Mouse (Mus musculus) megakaryocyte progenitor cell, adult 5-6 weeks (primary cell): ENCODE results near the gene Gm609. TPM values are rescaled to one million over a fixed set of nuclear protein-coding genes. Genes with fewer than 3 reads are reported as not detected.
"Not testable (repeated sequence)": the region's sequence is repeated elsewhere in the genome, so short reads cannot be mapped to it uniquely, and the experiment has no call there.

ENCODE experiments used
- ATAC-seq: replicated peaks from 2 replicates; pipeline ENCODE4 v1.8.0; 2016; ENCODE audit warnings: mild to moderate bottlenecking, moderate TSS enrichment, inconsistent platforms; ENCODE audit not compliant: poor library complexity
- total RNA-seq, 2 experiments: library from RNA; stranded (forward) in 1 of 2; stranded (reverse) in 1 of 2; fragments of 157-497, 149-512 nt in 1 of 2; fragments of 200-1000 nt in 1 of 2; gene quantifications; 2 replicates each; pipeline versions ENCODE4 v1.2.3 to v1.2.4; 2015 to 2017

The Gm609 gene
- total RNA-seq (2015) (not detected in 2 replicates), total RNA-seq (2017) (not detected in 2 replicates)

DNA sequence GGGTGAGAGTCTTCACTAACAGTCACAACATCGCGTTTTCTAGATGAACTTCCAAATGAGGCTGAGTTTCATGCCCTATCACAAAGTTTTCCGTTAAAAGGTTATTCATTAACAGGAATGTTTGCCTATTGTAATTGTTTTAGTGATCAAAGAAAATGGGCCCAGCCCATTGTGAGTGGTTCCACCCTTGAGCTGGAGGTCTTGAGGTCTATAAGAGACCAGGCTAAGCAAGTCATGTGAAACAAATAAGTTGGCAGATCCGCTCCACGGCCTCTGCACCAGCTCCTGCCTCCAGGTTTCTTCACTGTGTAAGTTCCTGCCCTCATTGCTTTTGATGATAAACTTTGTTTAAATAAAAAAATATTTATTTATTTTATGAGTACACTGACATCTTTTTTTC is at the start of gene Gm609:
TSS of gene Gm609 (minus strand) at position 43 of the 400 bp plus-strand sequence.
- no peak for ATAC-seq

GRCm38 (mm10) chr16:45542108-45542507 is 49.3 kb upstream of the Gm609 start:
- peak; percentile 82 for ATAC-seq

- not testable (repeated sequence) for ATAC-seq
Measured at GRCm38 (mm10) chr16:45538342-45538741, 45.6 kb upstream of the Gm609 start.

- ATAC-seq: no peak
Measured at GRCm38 (mm10) chr16:45535009-45535408, 42.2 kb upstream of the Gm609 start, which contains the start of gene Slc9c1. TSS of gene Slc9c1 (plus strand) at chr16:45535309.

DNA sequence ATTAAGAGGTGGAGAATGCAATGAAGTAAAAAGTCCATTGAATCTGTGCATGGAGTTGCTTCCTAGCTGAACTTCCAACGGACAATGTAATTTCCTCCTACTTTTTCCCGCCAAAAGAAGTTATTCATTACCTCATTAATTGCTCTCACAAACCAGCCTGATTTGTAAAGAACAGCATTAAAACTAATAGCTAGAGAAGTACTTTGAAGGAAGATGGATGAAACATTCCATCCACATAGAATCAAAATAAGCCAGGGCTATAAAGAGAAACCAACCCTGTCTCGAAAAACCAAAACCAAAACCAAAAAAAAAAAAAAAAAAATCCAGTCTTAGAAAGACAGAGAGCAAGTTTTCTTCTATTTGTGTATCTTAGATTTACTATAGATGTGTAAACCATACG is 39.2 kb upstream of the Gm609 start, which contains the start of gene Gm17783:
TSS of gene Gm17783 (minus strand) at position 101 of the 400 bp plus-strand sequence.
- no peak for ATAC-seq

DNA sequence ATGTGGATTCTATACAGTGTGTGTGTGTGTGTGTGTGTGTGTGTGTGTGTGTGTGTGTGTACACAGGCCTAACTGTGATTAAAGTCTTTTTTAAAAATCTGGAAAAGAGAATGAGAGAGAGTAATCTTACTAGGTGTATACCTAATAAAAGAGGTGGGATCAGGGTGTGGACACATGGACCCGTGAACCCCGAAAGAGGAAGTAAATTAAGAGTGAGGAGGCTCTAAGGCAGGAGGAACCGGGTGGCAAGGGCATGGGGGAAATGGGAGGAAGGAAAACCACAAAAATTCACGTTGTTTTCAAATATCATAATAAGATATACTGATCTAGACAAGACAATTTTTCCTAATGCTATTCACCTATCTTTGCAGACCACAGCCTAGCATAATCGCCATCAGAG is 32.8 kb upstream of the Gm609 start:
- ATAC-seq: peak; percentile 82

DNA sequence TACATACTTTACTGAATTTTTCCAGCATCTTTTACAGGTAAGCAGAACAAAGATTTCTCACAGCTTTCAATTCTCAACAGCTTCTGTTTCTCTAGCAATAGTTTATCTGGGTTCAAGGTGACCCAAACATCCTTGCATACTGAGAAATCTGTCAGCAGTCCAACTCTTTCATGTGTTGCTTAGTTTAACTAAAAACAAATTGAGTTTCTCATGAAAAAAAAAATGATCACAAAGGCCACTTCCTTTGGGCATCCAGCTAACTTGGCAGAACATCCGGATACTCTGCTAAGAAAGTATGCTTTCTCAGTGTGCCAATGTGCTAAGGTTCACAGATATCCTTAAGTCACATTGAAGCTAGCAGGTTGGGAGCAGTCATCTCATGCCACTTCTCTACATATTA is 2.6 kb upstream of the Gm609 start:
- ATAC-seq: no peak

- ATAC-seq: no peak
Measured at GRCm38 (mm10) chr16:45476991-45477390, 15.8 kb downstream of the Gm609 start.

GRCm38 (mm10) chr16:45471836-45472235 is 20.9 kb downstream of the Gm609 start:
- ATAC-seq: not testable (repeated sequence)

- ATAC-seq: no peak
Measured at GRCm38 (mm10) chr16:45454762-45455161, 38.0 kb downstream of the Gm609 start.

GRCm38 (mm10) chr16:45437230-45437739 is 55.5 kb downstream of the Gm609 start:
- no peak for ATAC-seq

DNA sequence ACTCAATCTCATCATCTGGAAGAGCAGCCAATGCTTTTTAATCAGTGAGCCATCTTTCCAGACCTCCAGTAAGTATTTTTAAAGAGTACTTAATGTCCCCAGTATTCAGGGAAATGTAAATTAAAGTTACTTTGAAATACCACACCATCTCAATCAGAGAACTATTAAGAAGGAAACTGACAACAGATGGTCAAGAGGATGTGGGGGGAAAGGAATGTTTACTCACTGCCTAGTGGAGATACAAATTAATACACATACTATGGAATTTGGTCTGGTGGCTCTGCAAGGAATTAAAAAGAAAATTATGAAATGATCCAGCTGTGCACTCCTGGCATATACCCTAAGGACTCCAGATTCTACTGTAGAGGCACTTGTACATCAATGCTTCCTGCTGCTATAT is 57.2 kb downstream of the Gm609 start:
- no peak for ATAC-seq

DNA sequence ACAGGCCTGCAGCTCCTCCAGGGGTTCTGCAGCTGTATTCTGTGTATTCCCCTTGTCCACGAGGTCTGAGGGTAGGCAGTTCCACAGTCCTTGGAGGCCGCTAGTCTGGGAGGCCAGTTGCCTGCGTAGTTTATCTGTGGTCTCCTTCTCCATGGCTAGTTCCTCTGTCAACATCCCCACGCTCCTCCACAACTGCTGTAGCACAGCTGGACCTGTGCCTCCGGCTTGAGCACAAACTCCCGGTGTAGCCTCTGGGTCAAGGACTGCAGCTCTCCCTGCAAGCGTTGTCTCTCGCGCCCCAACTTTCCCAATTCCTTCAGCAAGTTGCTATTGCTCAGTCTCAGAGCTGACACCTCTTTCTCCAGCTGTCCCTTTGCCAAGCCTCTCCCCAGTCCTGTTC is 65.1 kb downstream of the Gm609 start:
- ATAC-seq: no peak

GRCm38 (mm10) chr16:45413497-45413896 is 79.3 kb downstream of the Gm609 start:
- ATAC-seq: 0 out of 2 replicates have a peak, but pooled peaks have one; percentile 20

DNA sequence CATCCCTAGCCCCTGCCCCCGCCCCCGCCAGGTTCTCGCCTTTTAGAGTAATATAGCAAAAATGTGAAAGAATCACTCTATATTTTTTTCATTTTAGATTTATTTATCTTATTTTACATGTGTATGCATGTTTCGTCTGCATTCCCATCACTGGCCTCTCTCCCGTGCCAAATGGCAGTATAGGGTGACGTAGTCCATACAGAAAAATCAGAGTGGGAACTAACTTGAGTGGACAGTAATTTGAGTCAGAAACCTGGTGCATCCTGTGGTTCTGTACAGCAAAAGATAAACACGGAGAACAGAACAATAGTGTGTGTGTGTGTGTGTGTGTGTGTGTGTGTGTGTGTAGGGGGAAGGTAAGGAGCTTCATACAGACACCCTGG is 83.7 kb downstream of the Gm609 start:
- ATAC-seq: not testable (repeated sequence)

- ATAC-seq: peak; percentile 86
Measured at GRCm38 (mm10) chr16:45408425-45409063, 84.2 kb downstream of the Gm609 start, which contains the start of gene Cd200. TSS of gene Cd200 (minus strand) at chr16:45409053.

DNA sequence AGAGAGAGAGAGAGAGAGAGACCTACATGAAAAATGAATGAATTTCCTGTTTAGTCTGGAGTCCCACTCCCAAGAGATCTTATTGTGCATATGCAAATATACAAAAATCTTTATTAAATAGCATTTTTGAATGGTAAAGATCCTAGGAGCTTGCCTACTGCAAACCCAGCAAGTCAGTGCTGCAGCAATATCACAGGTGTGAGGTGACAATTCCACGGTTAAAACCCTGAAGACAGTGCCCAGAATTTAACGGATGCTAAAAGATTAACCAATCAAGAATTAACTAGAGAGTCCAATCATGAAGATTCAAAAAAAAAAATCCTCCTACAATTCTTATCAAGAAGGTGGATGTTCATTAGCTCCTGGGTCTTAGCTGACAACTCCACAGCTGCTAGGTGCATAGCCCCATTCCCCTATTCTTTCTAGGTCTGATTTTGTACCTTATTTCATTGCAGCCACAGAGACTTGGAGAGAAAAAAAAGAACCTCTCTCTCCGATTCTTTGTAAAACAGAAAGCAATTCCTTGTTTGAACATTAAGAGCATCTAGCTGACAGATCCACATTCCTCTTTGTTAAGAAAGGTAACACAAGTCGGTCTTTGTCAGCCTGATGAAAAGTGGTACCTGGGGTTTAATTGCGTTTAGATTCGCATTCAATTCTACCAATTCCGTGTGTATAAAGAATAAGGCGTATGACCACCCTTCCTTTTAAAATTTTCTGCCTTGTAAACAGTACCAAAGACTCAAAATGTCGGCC is 84.9 kb downstream of the Gm609 start:
- no peak for ATAC-seq

DNA sequence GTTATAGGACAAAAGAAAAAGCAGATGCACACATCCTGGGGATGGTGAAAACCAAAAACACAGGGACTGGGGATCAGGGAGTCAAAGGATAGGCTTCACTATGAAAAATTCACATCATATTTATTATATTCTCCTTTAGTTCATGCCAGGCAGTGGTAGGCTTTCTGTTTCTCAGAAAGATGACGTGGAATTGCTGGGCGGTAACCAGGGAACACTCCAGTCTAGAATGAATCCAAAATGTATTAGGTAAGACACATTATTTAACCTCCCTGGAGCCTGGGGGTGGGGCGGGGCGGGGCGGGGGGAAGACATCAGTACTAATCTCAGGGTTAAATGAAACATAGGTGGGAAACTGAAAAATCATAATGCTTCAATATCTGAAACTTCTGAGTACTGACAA is 85.7 kb downstream of the Gm609 start:
- ATAC-seq: no peak

GRCm38 (mm10) chr16:45402951-45403350 is 89.8 kb downstream of the Gm609 start:
- no peak for ATAC-seq

GRCm38 (mm10) chr16:45402036-45402435 is 90.7 kb downstream of the Gm609 start:
- no peak for ATAC-seq

DNA sequence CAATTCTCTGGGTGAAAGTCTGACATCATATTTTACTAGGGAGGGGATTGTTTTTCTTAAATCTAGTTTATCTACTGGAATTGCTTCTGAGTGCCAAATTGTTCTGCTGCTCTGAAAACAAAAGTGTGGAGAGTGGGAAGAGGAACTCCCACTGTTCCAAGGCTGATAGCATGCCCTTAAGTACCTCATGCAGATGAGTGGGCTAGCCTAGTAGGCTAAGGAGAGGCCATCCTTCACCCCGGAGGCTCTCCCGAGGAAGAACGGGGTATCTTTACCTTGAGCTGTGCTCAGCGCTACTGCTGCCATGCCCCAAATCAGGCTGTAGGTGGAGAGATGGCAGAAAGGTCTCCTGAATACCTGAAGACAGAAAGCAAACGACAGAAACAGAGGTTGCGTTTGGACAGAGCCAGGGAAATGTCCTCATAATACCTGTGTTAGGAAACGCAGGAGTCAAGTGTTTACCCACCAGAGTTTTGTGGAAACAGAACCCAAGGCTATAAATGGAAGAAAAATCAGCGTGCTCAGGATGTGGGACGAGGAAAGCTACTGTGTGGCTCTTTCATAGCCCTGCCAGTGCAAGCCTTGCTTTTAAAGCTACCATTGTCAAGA is 92.7 kb downstream of the Gm609 start:
- no peak for ATAC-seq
